Mouse (Mus musculus) CD4-positive naive resting alpha-beta T cell, adult 76 days (primary cell): ENCODE measurements around the gene Sstr3. TPM values are rescaled to one million over a fixed set of nuclear protein-coding genes. Genes with fewer than 3 reads are reported as not detected.

Experiments
- total RNA-seq: library from RNA; stranded (reverse); gene quantifications from one replicate; pipeline ENCODE4 v1.2.4, GENCODE M21; 2023

Gene Sstr3
- total RNA-seq, result not detected

DNA sequence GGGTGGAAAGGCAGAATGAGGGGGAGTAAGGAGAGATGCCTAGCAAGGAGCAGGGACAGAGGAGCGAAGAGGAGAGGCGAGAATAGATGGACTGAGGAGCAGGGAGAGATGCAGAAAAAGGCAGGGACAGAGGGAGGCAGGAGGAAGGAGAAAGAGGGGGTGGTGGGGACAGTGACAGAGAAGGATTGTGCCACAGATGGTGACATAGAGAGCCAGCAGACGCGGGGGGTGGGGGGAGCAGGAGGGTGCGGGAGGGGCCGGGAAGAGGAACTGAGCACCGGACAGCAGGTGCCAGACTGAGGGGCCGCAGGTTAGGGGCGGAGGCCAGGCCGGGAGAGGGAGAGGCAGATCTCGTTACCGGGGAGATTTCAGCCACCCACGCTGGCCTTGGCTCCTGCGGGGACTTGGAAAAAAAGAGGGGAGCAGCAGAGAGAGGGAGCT, at the start of gene Sstr3:
Gene Sstr3 (minus strand): TSS at position 125 of the 441 bp plus-strand sequence.

GRCm38 (mm10) chr15:78572658-78573397, 28.3 kb upstream of the Sstr3 start, which contains the start of gene Rac2:
Gene Rac2 (minus strand): TSS chr15:78572783.

GRCm38 (mm10) chr15:78530671-78531450, 13.6 kb downstream of the Sstr3 start, which contains the start of gene C1qtnf6:
Gene C1qtnf6 (minus strand): TSS chr15:78531416.

DNA sequence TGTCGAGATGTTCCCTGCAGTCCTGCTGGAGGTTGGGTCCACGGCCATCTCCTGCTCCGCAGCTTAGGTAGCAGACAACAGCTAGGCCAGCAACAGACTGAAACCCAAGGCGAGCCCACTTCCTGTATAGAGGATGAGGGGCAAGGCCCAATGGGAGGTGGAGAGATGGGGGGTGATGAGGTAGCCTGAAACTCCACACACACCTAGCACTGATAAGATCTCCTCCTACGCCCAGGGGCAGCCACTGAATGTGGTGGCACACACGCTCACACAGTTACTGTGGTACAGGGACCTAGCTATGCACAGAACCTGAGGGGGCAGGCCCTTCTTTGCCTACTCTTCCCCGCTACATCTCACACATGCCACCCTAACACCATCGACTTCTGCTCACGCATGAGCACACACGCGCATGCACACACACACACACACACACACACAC, 49.5 kb downstream of the Sstr3 start, which contains the start of gene Il2rb:
Gene Il2rb (minus strand): TSS at position 304 of the 439 bp plus-strand sequence.

Other genes with a start within 250 kb of the Sstr3 start
- 2.2 TPM for gene Csf2rb2, start 239.0 kb downstream of the Sstr3 start, total RNA-seq
- gene Csf2rb, start 218.9 kb downstream of the Sstr3 start, total RNA-seq, result 7.1 TPM
- not detected for gene Tex33, start 148.8 kb downstream of the Sstr3 start, total RNA-seq
- 0.67 TPM for gene Tst, start 138.8 kb downstream of the Sstr3 start, total RNA-seq
- 19.9 TPM for gene Mpst, start 138.3 kb downstream of the Sstr3 start, total RNA-seq
- 3.8 TPM for gene Kctd17, start 116.1 kb downstream of the Sstr3 start, total RNA-seq
- gene Tmprss6, start 76.1 kb downstream of the Sstr3 start, total RNA-seq, result not detected
- gene Il2rb, start 49.4 kb downstream of the Sstr3 start, total RNA-seq, result 35.8 TPM
- 0.64 TPM for gene C1qtnf6, start 13.3 kb downstream of the Sstr3 start, total RNA-seq
- 751 TPM for gene Rac2, start 28.1 kb upstream of the Sstr3 start, total RNA-seq
- gene Cyth4, start 52.4 kb upstream of the Sstr3 start, total RNA-seq, result 99.9 TPM
- 0.79 TPM for gene Elfn2, start 174.1 kb upstream of the Sstr3 start, total RNA-seq
- 103 TPM for gene Mfng, start 228.8 kb upstream of the Sstr3 start, total RNA-seq